Comparison of ENCODE assay signal across 25 mouse cellular contexts in the genomic region with DNA sequence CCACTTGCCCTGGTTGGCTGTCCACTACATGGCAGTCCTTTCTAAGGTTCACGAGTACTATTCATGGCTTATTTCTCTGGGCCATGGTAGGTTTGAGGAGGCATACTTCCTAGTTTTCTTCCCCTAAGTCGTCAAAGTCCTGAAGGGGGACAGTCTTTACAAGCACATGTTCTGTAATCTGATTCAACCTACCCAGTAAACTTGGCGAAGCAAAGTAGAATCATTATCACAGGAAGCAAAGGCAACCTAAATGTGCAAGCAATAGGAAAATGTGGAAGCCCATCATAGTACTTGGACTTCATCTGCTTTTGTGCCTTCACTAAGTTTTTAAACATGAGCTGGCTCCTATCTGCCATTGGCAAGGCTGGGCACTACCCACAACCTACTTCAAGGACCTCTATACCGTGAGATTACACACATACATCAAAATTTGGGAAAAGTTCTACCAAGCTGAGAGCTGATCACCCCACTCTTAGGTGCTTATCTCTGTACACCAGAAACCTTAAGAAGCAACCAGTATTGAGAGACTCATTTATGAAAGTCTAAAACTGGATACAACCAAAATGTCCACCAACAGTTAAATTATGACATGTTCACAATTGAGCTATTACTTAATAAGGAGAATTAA.
DNase-seq lines count a peak whose midpoint lies in the region; ATAC-seq and TF ChIP-seq lines count a peak whose summit lies in the region.
"Had no signal": no experiment of that assay in that cellular context is flagged by ENCODE, and none has a peak within 500 bp of the region (broad histone marks: within the 10 kb centered on the region; RNA-seq: fewer than 3 reads in every experiment).

No protein-coding gene starts in this region.

- no peaks in the 10 kb centered on the region for H3K79me2 ChIP-seq in MEL (ENCODE audit: control insufficient read depth, insufficient read depth, low read length, poor library complexity)

- H3K4me2 ChIP-seq in liver, embryonic 14.5 days (ENCODE audit: low read depth): peak overlapping the region; percentile 35
- H3K4me2 ChIP-seq: heart, embryonic 13.5 days; hindbrain, embryonic 12.5 days; limb, embryonic 15.5 days; midbrain, embryonic 13.5 days had no signal

- TF ChIP-seq POLR2A in MEL (IDR thresholded peaks at IDR 0.05; ENCODE audit: control insufficient read depth in 1 of 2, insufficient read depth in 1 of 2, low read depth in 1 of 2, low read length in 2 of 2, poor library complexity in 1 of 2): no peak; a peak in 1 of 4 replicates

- no peak for TF ChIP-seq RAD21 in MEL (IDR thresholded peaks at IDR 0.05; ENCODE audit: low read depth, low read length)

- no peaks in the 10 kb centered on the region for H3K27me3 ChIP-seq in MEL (ENCODE audit: control insufficient read depth in 1 of 2, insufficient read depth in 2 of 2, low read length in 2 of 2)
- no peaks in the 10 kb centered on the region for H3K27me3 ChIP-seq in liver, embryonic 14.5 days (ENCODE audit: control insufficient read depth, insufficient read depth, low read length)
- H3K27me3 ChIP-seq: heart, embryonic 13.5 days; hindbrain, embryonic 12.5 days; limb, embryonic 15.5 days; midbrain, embryonic 13.5 days had no signal

- TF ChIP-seq EP300 in MEL (IDR thresholded peaks at IDR 0.05; ENCODE audit: low read depth in 1 of 2, low read length in 2 of 2): peak in 1 of 2 experiments; percentile 65
- peak; percentile 88 for TF ChIP-seq EP300 in liver, embryonic 14.5 days (IDR thresholded peaks at IDR 0.05; ENCODE audit: low read depth)

- H3K27ac ChIP-seq in MEL (ENCODE audit: control insufficient read depth, low read depth, low read length): peak overlapping the region; percentile 81
- peak overlapping the region; percentile 91 for H3K27ac ChIP-seq in liver, embryonic 14.5 days
- H3K27ac ChIP-seq: embryonic facial prominence, embryonic 10.5 days; heart, embryonic 13.5 days; hindbrain, embryonic 12.5 days; limb, embryonic 15.5 days; macrophage; midbrain, embryonic 13.5 days had no signal

- H3K9ac ChIP-seq in MEL (ENCODE audit: control insufficient read depth, low read depth, low read length, poor library complexity, severe bottlenecking): peak overlapping the region; percentile 34; the same call in 1 of the 2 replicates
- no peak overlapping the region; the same call in 1 of the 2 replicates for H3K9ac ChIP-seq in liver, embryonic 14.5 days (replicated peaks)
- H3K9ac ChIP-seq: forebrain, postnatal 0 days; heart, embryonic 13.5 days; hindbrain, embryonic 12.5 days; limb, embryonic 15.5 days; midbrain, embryonic 13.5 days had no signal

- ATAC-seq in erythroblast, adult 5-6 weeks (replicated peaks; ENCODE audit: low FRiP score, poor library complexity, severe bottlenecking): peak; percentile 76
- ATAC-seq in liver, embryonic 14.5 days (ENCODE audit: insufficient read depth): peak; percentile 78
- peak; percentile 74 for ATAC-seq in megakaryocyte-erythroid progenitor cell, adult 5-6 weeks (replicated peaks; ENCODE audit: low FRiP score, low TSS enrichment, poor library complexity, severe bottlenecking)
- ATAC-seq: forebrain, postnatal 0 days; intestine, postnatal 0 days; lung, postnatal 0 days; midbrain, embryonic 13.5 days; Patski had no signal

- no peak for TF ChIP-seq CTCF in MEL (IDR thresholded peaks at IDR 0.05 in 2 of 3, conservative IDR thresholded peaks at IDR 0.05 in 1 of 3; ENCODE audit: control insufficient read depth in 1 of 3, insufficient read depth in 1 of 3, low read depth in 2 of 3, low read length in 3 of 3, poor library complexity in 1 of 3, severe bottlenecking in 1 of 3)
- no peak for TF ChIP-seq CTCF in liver, embryonic 14.5 days (IDR thresholded peaks at IDR 0.05; ENCODE audit: low read depth)

- peaks cover 39 to 44% of the 10 kb centered on the region in 2 experiments for H3K4me1 ChIP-seq in MEL (ENCODE audit: control insufficient read depth in 1 of 2, insufficient read depth in 2 of 2, low read length in 2 of 2)
- H3K4me1 ChIP-seq in liver, embryonic 14.5 days (replicated peaks; ENCODE audit: control insufficient read depth in 2 of 2, insufficient read depth in 2 of 2, low read length in 1 of 2): peaks cover 51 to 58% of the 10 kb centered on the region in 2 experiments
- H3K4me1 ChIP-seq: embryonic facial prominence, embryonic 10.5 days; heart, embryonic 13.5 days; hindbrain, embryonic 12.5 days; limb, embryonic 15.5 days; midbrain, embryonic 13.5 days had no signal

- WGBS in liver, embryonic 14.5 days (ENCODE audit: insufficient replicate concordance): 27% methylated on average over 4 of the region's 4 CpGs

- H3K36me3 ChIP-seq in MEL (ENCODE audit: control insufficient read depth in 1 of 2, insufficient read depth in 2 of 2, low read length in 2 of 2): peaks cover 0 to 55% of the 10 kb centered on the region in 2 experiments; a peak in 2 of 4 replicates
- no peaks in the 10 kb centered on the region for H3K36me3 ChIP-seq in liver, embryonic 14.5 days (replicated peaks; ENCODE audit: control insufficient read depth, insufficient read depth, low read depth)
- H3K36me3 ChIP-seq: embryonic facial prominence, embryonic 10.5 days; heart, embryonic 13.5 days; hindbrain, embryonic 12.5 days; limb, embryonic 15.5 days; midbrain, embryonic 13.5 days had no signal

- DNase-seq in MEL (ENCODE audit: low read depth, low spot score): peak; percentile 83
- DNase-seq in liver, embryonic 14.5 days (ENCODE audit: low read depth in 3 of 3, low spot score in 3 of 3): peak; percentile 57 to 67 (median 61)
- no peak for DNase-seq in left cerebral cortex, adult 9 months (ENCODE audit: low spot score in 2 of 2)
- no peak for DNase-seq in layer of hippocampus, adult 18-20 months (ENCODE audit: low spot score in 2 of 2)
- DNase-seq in cerebellum, adult 11 months: no peak
- DNase-seq: cerebellum, adult 2 months; forebrain, postnatal 0 days; gastrocnemius, postnatal 25 days; heart, adult 18-20 months; kidney, postnatal 25 days; left cerebral cortex, postnatal 4 days; right cerebral cortex, postnatal 14 days; thymus, adult 18-20 months; thymus, postnatal 4 days had no signal

- no peak overlapping the region for H3K4me3 ChIP-seq in MEL (ENCODE audit: control insufficient read depth in 1 of 2, insufficient read depth in 1 of 2, low read depth in 2 of 2, low read length in 2 of 2)
- no peak overlapping the region for H3K4me3 ChIP-seq in liver, embryonic 14.5 days (ENCODE audit: insufficient read depth in 1 of 2, low read depth in 2 of 2, low read length in 2 of 2)
- H3K4me3 ChIP-seq: embryonic facial prominence, embryonic 10.5 days; heart, embryonic 13.5 days; hindbrain, embryonic 12.5 days; limb, embryonic 15.5 days; midbrain, embryonic 13.5 days had no signal

- no peaks in the 10 kb centered on the region for H3K9me3 ChIP-seq in MEL (replicated peaks; ENCODE audit: insufficient read depth, low read length)
- H3K9me3 ChIP-seq in liver, embryonic 14.5 days (ENCODE audit: control insufficient read depth, low read length): no peaks in the 10 kb centered on the region
- H3K9me3 ChIP-seq: embryonic facial prominence, embryonic 10.5 days; heart, embryonic 13.5 days; hindbrain, embryonic 12.5 days; limb, embryonic 15.5 days; midbrain, embryonic 13.5 days had no signal

TF ChIP-seq in MEL, 35 proteins besides CTCF, POLR2A, EP300 and RAD21:
- no peak for TF ChIP-seq NRF1 (IDR thresholded peaks at IDR 0.05; ENCODE audit: insufficient read depth, low read depth, low read length, poor library complexity, severe bottlenecking)
- no peak for TF ChIP-seq MEF2A (IDR thresholded peaks at IDR 0.05; ENCODE audit: extremely low read depth, insufficient replicate concordance, low read depth, low read length, poor library complexity, severe bottlenecking)
- peak; percentile 40; the same call in 1 of the 2 replicates for TF ChIP-seq ELF1 (IDR thresholded peaks at IDR 0.05; ENCODE audit: low read depth, low read length)
- TF ChIP-seq HCFC1 (IDR thresholded peaks at IDR 0.05; ENCODE audit: low read depth, low read length): no peak
- TF ChIP-seq MYB (IDR thresholded peaks at IDR 0.05; ENCODE audit: low read depth, low read length): no peak
- no peak for TF ChIP-seq MAFK (IDR thresholded peaks at IDR 0.05; ENCODE audit: borderline replicate concordance, low read depth, low read length)
- TF ChIP-seq SIN3A (IDR thresholded peaks at IDR 0.05; ENCODE audit: low read length): peak; percentile 67
- no peak for TF ChIP-seq POLR2AphosphoS5 (IDR thresholded peaks at IDR 0.05; ENCODE audit: borderline replicate concordance, low read depth, low read length)
- TF ChIP-seq ETS1 (IDR thresholded peaks at IDR 0.05; ENCODE audit: low read depth, low read length): peak; percentile 80
- peak; percentile 73 for TF ChIP-seq TAL1 (IDR thresholded peaks at IDR 0.05; ENCODE audit: low read length)
- no peak for TF ChIP-seq BHLHE40 (IDR thresholded peaks at IDR 0.05; ENCODE audit: borderline replicate concordance, low read depth, low read length)
- TF ChIP-seq TBP (IDR thresholded peaks at IDR 0.05; ENCODE audit: low read depth, low read length): peak; percentile 59; the same call in 1 of the 2 replicates
- 0 out of 2 replicates have a peak, but pooled peaks have one; percentile 19 for TF ChIP-seq USF1 (IDR thresholded peaks at IDR 0.05; ENCODE audit: low read depth, low read length)
- TF ChIP-seq ZNF384 (IDR thresholded peaks at IDR 0.05; ENCODE audit: low read depth, low read length): no peak
- peak; percentile 96 for TF ChIP-seq MAX (IDR thresholded peaks at IDR 0.05; ENCODE audit: low read length)
- TF ChIP-seq ZKSCAN1 (IDR thresholded peaks at IDR 0.05; ENCODE audit: low read depth, low read length): no peak
- peak; percentile 63 for TF ChIP-seq GATA1 (IDR thresholded peaks at IDR 0.05; ENCODE audit: low read depth, low read length)
- TF ChIP-seq TCF12 (IDR thresholded peaks at IDR 0.05; ENCODE audit: low read depth, low read length): peak; percentile 68; the same call in 1 of the 2 replicates
- no peak; the same call in 1 of the 2 replicates for TF ChIP-seq POLR2AphosphoS2 (IDR thresholded peaks at IDR 0.05; ENCODE audit: low read length)
- TF ChIP-seq RCOR1 (IDR thresholded peaks at IDR 0.05; ENCODE audit: low read depth, low read length): 0 out of 2 replicates have a peak, but pooled peaks have one; percentile 35
- no peak for TF ChIP-seq JUND (IDR thresholded peaks at IDR 0.05; ENCODE audit: low read depth, low read length)
- peak; percentile 95 for TF ChIP-seq MYC (IDR thresholded peaks at IDR 0.05; ENCODE audit: low read depth, low read length)

Comparison
In these comparisons a context has a peak if more than half of its experiments do, and no peak if none do; other contexts are left out.
1. DNase-seq: peak in MEL (single experiment) and liver, embryonic 14.5 days (3 of 3); none in left cerebral cortex, adult 9 months (0 of 2), layer of hippocampus, adult 18-20 months (0 of 2) and cerebellum, adult 11 months (single experiment).
2. Peak in every context shown above with its lines, with median percentiles within 50 percentile points of each other: ATAC-seq.